Mouse (Mus musculus) limb, embryonic 11.5 days (tissue): ENCODE data around the gene Pced1b. TPM values are rescaled to one million over a fixed set of nuclear protein-coding genes. Genes with fewer than 3 reads are reported as not detected.
A peak's percentile ranks its signal among the peaks of the same experiment; 100 is the strongest.
"Not testable (repeated sequence)": the region's sequence is repeated elsewhere in the genome, so short reads cannot be mapped to it uniquely, and the experiment has no call there.

Experiments
- ATAC-seq: fragments of 200-750 bp; cut with Nextera tagmentation; 2 replicates; pipeline ENCODE4 v1.8.0; 2017; ENCODE audit warnings: low read depth; ENCODE audit not compliant: insufficient number of reproducible peaks, low FRiP score, low TSS enrichment
- DNase-seq: peaks from one replicate; pipeline ENCODE4 v3.0.0-alpha.2; 2015; ENCODE audit warnings: low spot score
- H3K27ac ChIP-seq: fragments of 300-500 bp; sonication (generic); replicated peaks from 2 replicates; pipeline ENCODE4 v1.5.1; 2014; ENCODE audit warnings: low read depth, mild to moderate bottlenecking, low read length
- H3K27me3 ChIP-seq: fragments of 300-500 bp; sonication (generic); 2 replicates; pipeline ENCODE4 v1.6.1; 2014; ENCODE audit warnings: mild to moderate bottlenecking, low read length, mixed read lengths; ENCODE audit not compliant: control insufficient read depth, insufficient read depth
- H3K36me3 ChIP-seq: fragments of 300-500 bp; sonication (generic); 2 replicates; pipeline ENCODE4 v1.6.1; 2014; ENCODE audit warnings: mild to moderate bottlenecking, low read length, moderate library complexity, mixed read lengths; ENCODE audit not compliant: control insufficient read depth, insufficient read depth
- H3K4me1 ChIP-seq: fragments of 300-500 bp; sonication (generic); 2 replicates; pipeline ENCODE4 v1.6.1; 2014; ENCODE audit warnings: low read length, mixed read lengths; ENCODE audit not compliant: control insufficient read depth, insufficient read depth
- H3K4me2 ChIP-seq: fragments of 300-500 bp; sonication (generic); 2 replicates; pipeline ENCODE4 v1.6.1; 2014; ENCODE audit warnings: low read depth, mild to moderate bottlenecking, moderate library complexity; ENCODE audit not compliant: severe bottlenecking
- H3K4me3 ChIP-seq: fragments of 300-500 bp; sonication (generic); 2 replicates; pipeline ENCODE4 v1.5.1; 2014; ENCODE audit warnings: low read depth, low read length
- H3K9ac ChIP-seq: fragments of 300-500 bp; sonication (generic); 2 replicates; pipeline ENCODE4 v1.6.1; 2014; ENCODE audit warnings: mild to moderate bottlenecking, low read length
- H3K9me3 ChIP-seq: fragments of 300-500 bp; sonication (generic); 2 replicates; pipeline ENCODE4 v1.6.1; 2016; ENCODE audit warnings: low read length; ENCODE audit not compliant: control insufficient read depth
- WGBS: fragments of 180-500 bp; shearing (Covaris S2); extraction: QIAGEN DNeasy Blood & Tissue Kit; methylation state at CpG from one replicate; pipeline ENCODE4 v1.1.7; 2014; 5-methylcytosine and 5-hydroxymethylcytosine counted together
- polyA plus RNA-seq: library from polyadenylated mRNA; unstranded; fragments of >200 nt; fragmentation: Nextera tagmentation; extraction: Ambion mirVana; gene quantifications from 2 replicates; pipeline ENCODE4 v1.2.1, GENCODE M21; 2014

Pced1b gene
- polyA plus RNA-seq, 1 experiment from 2014 or later: 4.2 TPM

GRCm38 (mm10) chr15:97376081-97376742 lies 129.3 kb downstream of the Pced1b start:
- no peaks in the 10 kb centered on the region for H3K36me3 ChIP-seq
- no peak overlapping the region for H3K4me2 ChIP-seq
- H3K27ac ChIP-seq: no peak overlapping the region
- 33% methylated on average over 7 of the region's 7 CpGs for WGBS
- H3K4me1 ChIP-seq: peaks cover 5% of the 10 kb centered on the region; the same call in 1 of the 2 replicates
- no peaks in the 10 kb centered on the region for H3K27me3 ChIP-seq
- no peak overlapping the region for H3K4me3 ChIP-seq
- DNase-seq: no peak
- no peak for ATAC-seq
- H3K9ac ChIP-seq: no peak overlapping the region
- no peaks in the 10 kb centered on the region for H3K9me3 ChIP-seq

GRCm38 (mm10) chr15:97376792-97377222 lies 129.9 kb downstream of the Pced1b start:
- no peaks in the 10 kb centered on the region for H3K36me3 ChIP-seq
- 11% methylated on average over 19 of the region's 19 CpGs for WGBS
- H3K4me2 ChIP-seq: no peak overlapping the region; the same call in 1 of the 2 replicates
- no peak for ATAC-seq
- H3K9me3 ChIP-seq: no peaks in the 10 kb centered on the region
- H3K27me3 ChIP-seq: no peaks in the 10 kb centered on the region
- no peak overlapping the region for H3K4me3 ChIP-seq
- H3K9ac ChIP-seq: no peak overlapping the region
- no peak overlapping the region for H3K27ac ChIP-seq
- DNase-seq: peak; percentile 30
- peaks cover 5% of the 10 kb centered on the region; the same call in 1 of the 2 replicates for H3K4me1 ChIP-seq

- Histone ChIP-seq H3K9ac (no peak overlapping the region), H3K4me2 (no peak overlapping the region), H3K9me3 (no peaks in the 10 kb centered on the region), H3K36me3 (no peaks in the 10 kb centered on the region), H3K4me3 (no peak overlapping the region), H3K27me3 (no peaks in the 10 kb centered on the region), H3K27ac (no peak overlapping the region), H3K4me1 (peaks cover 5% of the 10 kb centered on the region; the same call in 1 of the 2 replicates)
- DNase-seq (no peak), ATAC-seq (no peak)
- 82% methylated on average over 4 of the region's 4 CpGs for WGBS
Measured at GRCm38 (mm10) chr15:97378061-97378460, 131.2 kb downstream of the Pced1b start.

DNA sequence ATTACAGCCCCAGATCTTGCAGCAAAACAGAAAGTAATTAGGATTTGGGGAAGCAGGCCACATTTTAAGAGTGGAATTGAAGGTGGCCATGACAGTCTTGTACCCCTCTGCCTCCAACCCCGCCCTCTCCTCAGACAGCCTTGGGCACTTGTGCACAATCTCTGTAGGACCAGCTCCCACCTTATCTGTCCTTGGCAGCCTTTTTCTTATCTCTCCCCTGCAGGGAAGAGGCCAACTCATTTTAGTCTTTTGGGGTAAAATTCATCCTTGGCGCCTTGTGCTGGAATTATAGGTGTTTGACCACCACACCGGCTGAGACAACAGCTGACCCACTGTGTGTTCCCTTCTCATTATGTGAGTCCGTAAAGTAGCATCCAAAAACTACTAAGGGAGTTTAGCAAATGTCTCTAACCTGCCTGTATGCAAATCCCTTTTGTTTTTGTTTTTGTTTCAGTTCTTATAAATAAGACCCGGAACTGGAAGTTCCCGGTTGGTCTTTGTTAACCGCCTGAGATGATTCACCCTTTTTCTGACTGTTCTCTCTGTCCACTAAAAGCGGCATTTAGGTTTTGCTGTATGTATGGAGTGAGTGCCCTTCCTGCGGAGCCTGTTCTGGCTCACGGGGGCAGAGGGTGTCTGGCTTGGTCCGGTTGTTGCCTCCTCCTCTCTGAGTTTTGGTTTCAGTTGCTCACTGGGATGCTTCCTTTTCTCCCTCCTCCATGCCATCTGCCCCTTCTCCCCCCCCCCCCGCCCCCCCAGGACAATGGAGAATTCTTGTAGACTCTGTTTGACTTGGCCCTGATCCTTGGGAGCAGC lies 132.8 kb downstream of the Pced1b start:
- no peak overlapping the region for H3K4me3 ChIP-seq
- ATAC-seq: no peak
- H3K27me3 ChIP-seq: no peaks in the 10 kb centered on the region
- H3K9ac ChIP-seq: no peak overlapping the region
- H3K4me2 ChIP-seq: no peak overlapping the region
- WGBS: 80% methylated on average over 11 of the region's 12 CpGs
- H3K27ac ChIP-seq: no peak overlapping the region
- H3K4me1 ChIP-seq: no peaks in the 10 kb centered on the region
- no peaks in the 10 kb centered on the region for H3K9me3 ChIP-seq
- no peaks in the 10 kb centered on the region for H3K36me3 ChIP-seq
- DNase-seq: no peak

- no peak overlapping the region for H3K9ac ChIP-seq
- 92% methylated on average over 3 of the region's 3 CpGs for WGBS
- no peaks in the 10 kb centered on the region for H3K27me3 ChIP-seq
- no peaks in the 10 kb centered on the region for H3K9me3 ChIP-seq
- H3K27ac ChIP-seq: no peak overlapping the region
- H3K36me3 ChIP-seq: no peaks in the 10 kb centered on the region
- ATAC-seq (no peak), DNase-seq (no peak)
- H3K4me1 ChIP-seq: no peaks in the 10 kb centered on the region
- H3K4me3 ChIP-seq: no peak overlapping the region
- no peak overlapping the region for H3K4me2 ChIP-seq
Measured at GRCm38 (mm10) chr15:97382567-97382966, 135.7 kb downstream of the Pced1b start.

GRCm38 (mm10) chr15:97383523-97384141 lies 136.7 kb downstream of the Pced1b start:
- no peak overlapping the region for H3K27ac ChIP-seq
- no peak for ATAC-seq
- H3K9me3 ChIP-seq: no peaks in the 10 kb centered on the region
- DNase-seq: no peak
- no peaks in the 10 kb centered on the region for H3K4me1 ChIP-seq
- H3K36me3 ChIP-seq: no peaks in the 10 kb centered on the region
- no peak overlapping the region for H3K4me3 ChIP-seq
- no peak overlapping the region for H3K9ac ChIP-seq
- WGBS: 61% methylated on average over 14 of the region's 14 CpGs
- H3K4me2 ChIP-seq: no peak overlapping the region
- no peaks in the 10 kb centered on the region for H3K27me3 ChIP-seq

GRCm38 (mm10) chr15:97384170-97385018 lies 137.5 kb downstream of the Pced1b start:
- Histone ChIP-seq H3K4me2 (no peak overlapping the region), H3K4me3 (no peak overlapping the region), H3K36me3 (no peaks in the 10 kb centered on the region), H3K27ac (no peak overlapping the region), H3K4me1 (no peaks in the 10 kb centered on the region), H3K9ac (no peak overlapping the region), H3K27me3 (no peaks in the 10 kb centered on the region), H3K9me3 (no peaks in the 10 kb centered on the region)
- DNase-seq (no peak), ATAC-seq (no peak)
- WGBS: 93% methylated on average over 28 of the region's 28 CpGs

- not testable (repeated sequence) for H3K27ac ChIP-seq, H3K4me1 ChIP-seq, H3K9me3 ChIP-seq, H3K4me3 ChIP-seq, ATAC-seq, H3K4me2 ChIP-seq, H3K27me3 ChIP-seq, H3K9ac ChIP-seq, DNase-seq, H3K36me3 ChIP-seq
- whole genome bisulfite sequencing: 95% methylated on average over 10 of the region's 10 CpGs
Measured at GRCm38 (mm10) chr15:97385174-97385573, 138.3 kb downstream of the Pced1b start.
